Mouse (Mus musculus) fibroblast of lung, adult 2 months (primary cell): ENCODE results near the gene Trim3.

Experiments used
- DNase-seq: peaks from one replicate; pipeline ENCODE4 v3.0.0-alpha.2; 2011; ENCODE audit warnings: low read depth

Trim3 gene

GRCm38 (mm10) chr7:105608467-105608866, 24.9 kb downstream of the Trim3 start:
- no peak for DNase-seq

- DNase-seq, result peak; percentile 33
Measured at GRCm38 (mm10) chr7:105602860-105603623, 30.3 kb downstream of the Trim3 start.

GRCm38 (mm10) chr7:105590097-105590496, 43.3 kb downstream of the Trim3 start:
- DNase-seq, result no peak

- DNase-seq, result no peak
Measured at GRCm38 (mm10) chr7:105588325-105588912, 45.0 kb downstream of the Trim3 start.

- no peak for DNase-seq
Measured at GRCm38 (mm10) chr7:105581959-105582358, 51.4 kb downstream of the Trim3 start.

GRCm38 (mm10) chr7:105581094-105581703, 52.2 kb downstream of the Trim3 start, which contains the start of gene Apbb1:
TSS of gene Apbb1 (minus strand) at chr7:105581653.
- DNase-seq, result peak; percentile 29

- DNase-seq, result no peak
Measured at GRCm38 (mm10) chr7:105580627-105581089, 52.7 kb downstream of the Trim3 start.

GRCm38 (mm10) chr7:105578481-105578880, 54.9 kb downstream of the Trim3 start:
- no peak for DNase-seq

- DNase-seq, result no peak
Measured at GRCm38 (mm10) chr7:105577377-105577871, 55.9 kb downstream of the Trim3 start.

- DNase-seq, result no peak
Measured at GRCm38 (mm10) chr7:105576166-105576748, 57.1 kb downstream of the Trim3 start.

- DNase-seq, result no peak
Measured at GRCm38 (mm10) chr7:105574537-105574936, 58.8 kb downstream of the Trim3 start.

- DNase-seq, result no peak
Measured at GRCm38 (mm10) chr7:105572949-105573348, 60.4 kb downstream of the Trim3 start.

- no peak for DNase-seq
Measured at GRCm38 (mm10) chr7:105570756-105571155, 62.6 kb downstream of the Trim3 start.

- no peak for DNase-seq
Measured at GRCm38 (mm10) chr7:105569512-105570496, 63.6 kb downstream of the Trim3 start.

- DNase-seq, result no peak
Measured at GRCm38 (mm10) chr7:105568988-105569471, 64.3 kb downstream of the Trim3 start.

GRCm38 (mm10) chr7:105568583-105568982, 64.8 kb downstream of the Trim3 start:
- no peak for DNase-seq

GRCm38 (mm10) chr7:105565071-105565836, 68.1 kb downstream of the Trim3 start:
- DNase-seq, result no peak

- DNase-seq, result no peak
Measured at GRCm38 (mm10) chr7:105563367-105563766, 70.0 kb downstream of the Trim3 start.

- no peak for DNase-seq
Measured at GRCm38 (mm10) chr7:105562317-105562716, 71.1 kb downstream of the Trim3 start.

GRCm38 (mm10) chr7:105559016-105559415, 74.4 kb downstream of the Trim3 start:
- DNase-seq, result no peak
